Mouse (Mus musculus) right cerebral cortex, adult 18-20 months (tissue): ENCODE measurements around the gene Nr1h5.

ENCODE experiments used
- DNase-seq: peaks from one replicate; pipeline ENCODE4 v3.0.0; 2022; ENCODE audit warnings: mixed read lengths

Nr1h5 gene

GRCm38 (mm10) chr3:102964033-102964432, at the start of gene Nr1h5:
TSS of gene Nr1h5 (minus strand) at chr3:102964133.
- no peak for DNase-seq

- no peak for DNase-seq
Measured at GRCm38 (mm10) chr3:103001595-103001994, 37.7 kb upstream of the Nr1h5 start.

GRCm38 (mm10) chr3:102997591-102997990, 33.7 kb upstream of the Nr1h5 start:
- DNase-seq = no peak

- no peak for DNase-seq
Measured at GRCm38 (mm10) chr3:102997036-102997435, 33.1 kb upstream of the Nr1h5 start.

- DNase-seq = peak; percentile 96
Measured at GRCm38 (mm10) chr3:102995605-102996321, 31.8 kb upstream of the Nr1h5 start, which contains the start of gene Sike1. TSS of gene Sike1 (plus strand) at chr3:102995708.

- DNase-seq = no peak
Measured at GRCm38 (mm10) chr3:102995233-102995604, 31.3 kb upstream of the Nr1h5 start.

- peak; percentile 38 for DNase-seq
Measured at GRCm38 (mm10) chr3:102992936-102993335, 29.0 kb upstream of the Nr1h5 start.

- DNase-seq = no peak
Measured at GRCm38 (mm10) chr3:102991041-102991440, 27.1 kb upstream of the Nr1h5 start.

- no peak for DNase-seq
Measured at GRCm38 (mm10) chr3:102980349-102980736, 16.4 kb upstream of the Nr1h5 start.

GRCm38 (mm10) chr3:102979550-102980348, 15.8 kb upstream of the Nr1h5 start:
- peak; percentile 13 for DNase-seq

- DNase-seq = no peak
Measured at GRCm38 (mm10) chr3:102976906-102977305, 13.0 kb upstream of the Nr1h5 start.

- no peak for DNase-seq
Measured at GRCm38 (mm10) chr3:102970508-102970907, 6.6 kb upstream of the Nr1h5 start.

GRCm38 (mm10) chr3:102970067-102970466, 6.1 kb upstream of the Nr1h5 start:
- no peak for DNase-seq

GRCm38 (mm10) chr3:102955596-102955995, 8.3 kb downstream of the Nr1h5 start:
- no peak for DNase-seq

GRCm38 (mm10) chr3:102955143-102955542, 8.8 kb downstream of the Nr1h5 start:
- no peak for DNase-seq

- DNase-seq = no peak
Measured at GRCm38 (mm10) chr3:102954476-102954875, 9.5 kb downstream of the Nr1h5 start.

- no peak for DNase-seq
Measured at GRCm38 (mm10) chr3:102946861-102947260, 17.1 kb downstream of the Nr1h5 start.

GRCm38 (mm10) chr3:102946312-102946711, 17.6 kb downstream of the Nr1h5 start:
- no peak for DNase-seq

GRCm38 (mm10) chr3:102938100-102938499, 25.8 kb downstream of the Nr1h5 start:
- DNase-seq = no peak

- DNase-seq = no peak
Measured at GRCm38 (mm10) chr3:102935451-102936354, 28.2 kb downstream of the Nr1h5 start, which contains the start of gene Sycp1. TSS of gene Sycp1 (minus strand) at chr3:102936100.

GRCm38 (mm10) chr3:102899136-102899535, 64.8 kb downstream of the Nr1h5 start:
- no peak for DNase-seq
